Mouse (Mus musculus) common myeloid progenitor, adult 5-6 weeks (primary cell): ENCODE measurements around the gene Cbarp. TPM values are rescaled to one million over a fixed set of nuclear protein-coding genes. Genes with fewer than 3 reads are reported as not detected.

Experiments used
- ATAC-seq: replicated peaks from 2 replicates; pipeline ENCODE4 v1.8.0; 2016; ENCODE audit warnings: low read depth, mild to moderate bottlenecking, moderate TSS enrichment, inconsistent platforms; ENCODE audit not compliant: poor library complexity, severe bottlenecking
- total RNA-seq: library from RNA; stranded (forward); fragments of 200-1000, 187-1606 nt; gene quantifications from 2 replicates; pipeline ENCODE4 v1.2.3, GENCODE M21; 2017

Cbarp gene
- total RNA-seq, 1 experiment from 2014 or later = 0.41 TPM

GRCm38 (mm10) chr10:80133226-80133849 lies 7.3 kb downstream of the Cbarp start:
- peak; percentile 17; the same call in 1 of the 2 replicates for ATAC-seq

GRCm38 (mm10) chr10:80131952-80132350 lies 8.7 kb downstream of the Cbarp start:
- ATAC-seq = no peak

DNA sequence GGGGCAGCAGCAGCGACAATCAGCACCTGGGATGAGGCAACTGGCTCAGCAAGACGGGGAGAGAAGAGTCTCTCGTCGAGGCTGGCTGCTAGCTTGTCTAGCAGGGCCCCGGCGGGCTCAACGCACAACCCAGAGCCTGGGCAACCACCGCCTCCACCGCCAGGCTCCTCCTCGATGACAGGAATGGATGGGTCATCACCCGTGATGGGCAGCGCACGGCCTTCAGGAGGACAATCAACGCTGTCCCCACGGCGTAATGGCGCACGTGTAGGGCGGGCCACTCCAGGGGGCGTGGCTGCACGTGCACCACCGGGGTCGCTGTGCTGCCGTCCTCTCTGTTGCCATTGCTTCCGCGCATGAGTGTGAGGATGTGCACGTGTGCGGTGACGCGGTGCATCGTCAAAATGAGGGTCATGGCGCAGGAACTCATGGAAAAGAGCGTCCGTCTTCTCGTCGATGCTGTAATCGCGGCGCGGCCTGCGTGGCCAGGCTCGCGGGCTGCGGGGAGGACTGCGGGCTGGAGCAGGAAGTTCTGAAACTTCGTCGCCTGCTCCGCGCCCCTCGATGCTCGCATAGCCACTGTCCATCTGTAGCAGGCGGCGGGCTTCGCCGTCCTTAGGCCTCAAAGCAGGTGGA lies 9.2 kb downstream of the Cbarp start:
- ATAC-seq = peak; percentile 37; the same call in 1 of the 2 replicates

DNA sequence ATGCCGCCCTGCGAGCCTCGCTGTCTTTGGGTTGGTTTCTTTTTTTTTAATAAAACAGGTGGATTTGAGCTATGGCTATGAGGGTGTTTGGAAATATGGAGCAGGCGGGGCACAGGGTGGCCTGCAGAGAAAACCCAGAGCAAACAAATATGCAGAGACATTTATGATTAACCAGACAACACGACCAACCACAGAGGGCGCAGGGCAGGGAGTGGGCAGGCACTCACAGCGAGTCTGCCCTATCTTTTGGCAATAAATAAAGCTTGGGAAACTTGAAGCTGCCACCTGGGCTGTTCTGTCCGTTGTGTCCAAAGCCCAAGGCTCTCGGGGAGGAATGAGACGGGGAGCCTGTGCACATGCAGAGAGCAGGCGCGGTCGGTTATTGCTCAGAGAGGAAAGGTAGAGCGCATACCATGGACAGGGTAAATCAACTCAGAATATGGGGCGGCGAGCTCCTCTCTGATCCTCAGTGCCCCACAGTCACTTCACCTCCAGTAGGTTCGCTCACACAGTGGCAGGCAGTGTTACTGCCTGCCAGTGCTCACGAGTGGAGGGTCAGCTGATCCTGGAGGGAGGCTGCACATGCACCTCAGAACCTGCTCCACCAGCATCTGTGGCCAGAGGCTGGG lies 10.1 kb downstream of the Cbarp start:
- no peak for ATAC-seq

DNA sequence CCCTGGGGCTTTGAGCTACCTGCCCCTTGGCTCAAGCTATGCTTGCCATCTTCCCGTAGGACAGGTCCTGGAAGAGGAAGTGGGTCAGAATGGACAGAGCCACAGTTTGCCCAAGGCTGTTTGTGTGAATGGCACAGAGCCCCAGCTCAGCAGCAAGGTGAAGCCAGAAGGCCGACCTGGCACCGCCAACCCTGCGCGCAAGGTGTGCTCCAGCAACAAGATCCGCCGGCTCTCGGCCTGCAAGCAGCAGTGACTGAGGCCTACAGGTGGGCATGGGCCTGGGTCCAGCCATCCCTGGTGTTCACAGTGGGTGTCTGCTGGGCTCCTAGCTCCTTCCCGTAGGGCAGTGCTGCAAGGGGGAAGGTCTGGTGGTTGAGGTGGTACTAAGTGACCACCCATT lies 10.8 kb downstream of the Cbarp start:
- no peak for ATAC-seq

DNA sequence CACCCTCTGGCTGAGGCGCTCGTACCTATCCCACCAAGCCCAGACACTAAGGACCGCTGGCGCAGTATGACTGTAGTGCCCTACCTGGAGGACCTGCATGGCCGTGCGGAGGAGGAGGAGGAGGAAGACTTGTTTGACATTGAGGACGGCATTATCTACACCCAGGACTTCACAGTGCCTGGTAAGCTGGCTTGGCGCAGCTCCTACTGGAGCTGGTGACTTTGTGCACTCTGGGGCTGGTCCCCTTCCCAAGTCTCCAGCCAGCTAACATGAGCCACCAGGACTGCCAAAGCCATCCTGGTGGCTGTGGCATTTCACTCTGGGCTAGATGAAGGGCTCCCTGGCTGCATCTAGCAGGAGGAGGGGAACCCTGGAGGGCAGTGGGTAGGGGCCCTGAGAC lies 12.7 kb downstream of the Cbarp start:
- ATAC-seq = no peak

- ATAC-seq = no peak
These were observed 16.6 kb downstream of the Cbarp start for GRCm38 (mm10) chr10:80123932-80124562.

DNA sequence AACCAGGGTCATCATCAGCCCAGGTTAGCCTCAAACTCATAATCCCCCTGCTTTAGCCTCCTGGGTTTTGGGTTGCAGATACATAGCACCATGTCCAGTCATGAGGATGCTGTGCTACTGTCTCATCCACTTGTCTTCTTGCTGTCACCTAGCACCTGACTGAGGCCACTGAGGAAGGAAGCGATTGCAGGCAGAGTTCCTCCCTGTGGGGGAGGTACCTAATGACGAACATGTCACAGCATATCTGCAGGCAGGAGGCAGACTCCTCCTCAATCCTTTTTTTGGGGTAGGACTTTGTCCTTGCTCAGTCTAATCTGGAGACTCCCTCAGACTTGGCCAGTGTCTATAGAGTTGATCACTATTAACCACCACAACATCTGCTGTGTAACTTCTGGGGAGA lies 19.0 kb downstream of the Cbarp start:
- no peak for ATAC-seq

- ATAC-seq = no peak
These were observed 20.5 kb downstream of the Cbarp start for GRCm38 (mm10) chr10:80120146-80120545.

- ATAC-seq = no peak
These were observed 22.1 kb downstream of the Cbarp start for GRCm38 (mm10) chr10:80118552-80118951.

DNA sequence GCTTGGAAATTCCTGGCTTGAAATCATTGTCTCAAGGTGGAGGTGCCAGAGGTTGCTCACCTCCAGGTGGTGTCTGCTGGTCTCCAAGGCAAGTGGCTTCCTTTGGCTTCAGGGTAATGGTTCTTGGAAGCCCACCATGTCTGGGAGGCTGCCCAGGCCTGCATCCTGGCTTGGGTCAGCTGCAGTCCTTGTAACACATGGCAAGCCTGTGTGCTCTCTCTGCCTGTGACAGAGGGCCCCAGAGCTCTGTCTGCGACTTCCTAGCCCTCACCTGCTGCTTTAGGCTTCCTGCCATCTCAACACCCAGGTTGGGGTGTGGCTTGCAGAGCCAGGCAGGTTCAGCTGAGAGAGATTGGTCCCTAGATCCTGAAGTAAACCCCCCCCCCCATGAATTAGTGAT lies 22.9 kb downstream of the Cbarp start:
- no peak for ATAC-seq

- ATAC-seq = peak; percentile 9
These were observed 23.5 kb downstream of the Cbarp start for GRCm38 (mm10) chr10:80116927-80117691.

DNA sequence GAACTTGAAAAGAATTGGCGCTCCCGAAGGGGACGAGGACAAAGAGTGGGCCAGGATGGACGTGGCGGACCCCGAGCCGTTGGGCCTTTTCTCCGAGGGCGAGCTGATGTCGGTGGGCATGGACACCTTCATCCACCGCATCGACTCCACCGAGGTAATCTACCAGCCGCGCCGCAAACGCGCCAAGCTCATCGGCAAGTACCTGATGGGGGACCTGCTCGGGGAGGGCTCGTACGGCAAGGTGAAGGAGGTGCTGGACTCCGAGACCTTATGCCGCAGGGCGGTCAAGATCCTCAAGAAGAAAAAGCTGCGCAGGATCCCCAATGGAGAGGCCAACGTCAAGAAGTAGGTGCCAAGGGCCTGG lies 24.1 kb downstream of the Cbarp start:
- no peak for ATAC-seq

GRCm38 (mm10) chr10:80115944-80116335 lies 24.7 kb downstream of the Cbarp start:
- no peak for ATAC-seq

DNA sequence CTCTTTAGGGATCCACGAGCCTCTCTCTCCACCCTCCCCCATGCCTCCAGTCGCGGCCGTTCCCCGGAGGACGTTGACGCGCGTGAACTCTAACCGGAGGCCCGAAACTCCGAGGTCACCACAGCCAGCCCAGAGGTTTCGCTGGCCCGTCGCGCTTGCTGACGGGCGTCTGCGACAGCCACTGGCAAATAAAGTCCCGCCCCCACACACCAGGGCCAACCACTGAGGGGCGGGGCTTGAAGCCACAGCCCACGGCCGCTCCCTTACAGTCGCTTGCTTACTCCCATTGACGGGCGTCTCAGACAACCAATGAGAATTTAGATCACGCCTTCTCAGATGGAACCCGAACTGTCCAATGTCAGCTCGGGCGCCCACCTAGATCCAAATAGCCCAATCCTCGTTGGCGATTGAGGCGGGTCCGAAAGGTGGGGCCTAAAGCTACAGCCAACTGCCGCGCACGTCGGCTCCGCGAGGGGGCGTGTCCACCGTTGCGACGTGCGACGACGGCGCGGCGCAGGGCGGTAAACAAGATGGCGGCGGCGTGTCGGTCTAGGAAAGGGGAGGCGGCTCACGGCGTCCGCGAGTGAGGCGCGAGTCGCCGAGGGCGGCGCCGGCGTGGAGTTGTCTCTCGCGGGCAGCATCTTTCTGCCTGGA lies 25.2 kb downstream of the Cbarp start, which contains the start of gene Stk11:
TSS of gene Stk11 (plus strand) at position 514 of the 654 bp plus-strand sequence.
- peak; percentile 86 for ATAC-seq

GRCm38 (mm10) chr10:80114341-80115284 lies 26.0 kb downstream of the Cbarp start:
- ATAC-seq = peak; percentile 52

DNA sequence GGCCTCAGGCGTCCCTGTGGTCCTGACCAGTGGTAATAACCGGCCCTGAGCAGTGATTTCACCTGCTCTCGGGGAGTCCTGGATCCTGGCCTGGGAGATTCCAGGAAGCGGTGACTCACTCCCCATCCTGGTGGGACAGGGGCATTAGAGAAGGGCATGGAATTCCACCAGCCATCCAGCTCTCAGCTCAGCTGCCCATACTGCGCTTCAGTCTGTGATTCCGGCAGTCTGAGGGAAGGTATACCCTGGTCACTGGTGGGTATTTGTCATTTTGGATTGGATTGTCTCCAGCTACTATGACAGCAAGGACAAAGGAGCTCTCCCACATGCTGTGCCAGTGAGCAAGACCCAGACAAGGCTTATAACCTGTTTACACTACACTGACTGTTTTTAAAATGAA lies 33.0 kb downstream of the Cbarp start:
- ATAC-seq = no peak

- ATAC-seq = no peak
These were observed 34.7 kb downstream of the Cbarp start for GRCm38 (mm10) chr10:80105926-80106325.

DNA sequence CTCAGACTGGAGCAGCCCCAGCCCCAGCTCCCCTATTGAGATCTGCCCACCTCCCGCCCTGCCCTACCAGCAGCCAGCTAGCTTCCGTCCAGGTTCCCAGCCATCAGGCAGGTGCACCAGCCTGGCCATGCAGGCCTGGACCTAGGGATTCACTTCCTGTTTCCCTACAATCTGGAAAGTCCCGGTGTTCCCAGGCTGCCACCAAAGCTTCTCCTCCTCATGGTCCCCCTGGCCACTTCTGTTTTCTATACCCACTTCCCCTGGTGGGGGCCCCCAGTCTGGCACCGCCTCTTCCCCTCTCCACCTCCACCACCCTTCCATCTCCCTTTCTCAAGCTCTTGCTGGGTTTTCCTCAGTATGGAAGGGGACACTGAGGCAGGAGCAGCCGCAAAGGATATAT lies 35.2 kb downstream of the Cbarp start, which contains the start of gene Sbno2:
TSS of gene Sbno2 (minus strand) at position 112 of the 400 bp plus-strand sequence.
- peak; percentile 57 for ATAC-seq
